Mouse (Mus musculus) kidney, postnatal 36 days (tissue): ENCODE measurements around the gene Btbd3.

Experiments
- DNase-seq, 2 experiments: peaks; one replicate each; pipeline ENCODE4 v3.0.0; 2021 to 2022; ENCODE audit warnings: mixed read lengths in 2 of 2

Btbd3 gene

GRCm38 (mm10) chr2:138256411-138256810 lies at the start of gene Btbd3:
TSS of gene Btbd3 (plus strand) at chr2:138256565.
- peak; percentile 96 for DNase-seq

GRCm38 (mm10) chr2:138215561-138215960 lies 40.8 kb upstream of the Btbd3 start:
- peak; percentile 75 to 84 for DNase-seq

- no peak for DNase-seq
These were observed 36.1 kb upstream of the Btbd3 start for GRCm38 (mm10) chr2:138220269-138220668.

- no peak for DNase-seq
These were observed 24.1 kb upstream of the Btbd3 start for GRCm38 (mm10) chr2:138232247-138232646.

- DNase-seq: no peak
These were observed 20.2 kb upstream of the Btbd3 start for GRCm38 (mm10) chr2:138236149-138236548.

- no peak for DNase-seq
These were observed 13.9 kb upstream of the Btbd3 start for GRCm38 (mm10) chr2:138242452-138242851.

- DNase-seq: peak; percentile 25 to 47
These were observed 10.6 kb upstream of the Btbd3 start for GRCm38 (mm10) chr2:138245631-138246289.

- no peak for DNase-seq
These were observed 8.4 kb upstream of the Btbd3 start for GRCm38 (mm10) chr2:138247986-138248385.

GRCm38 (mm10) chr2:138256851-138257471 lies 596 bp downstream of the Btbd3 start:
- peak; percentile 23 to 66 for DNase-seq

GRCm38 (mm10) chr2:138257692-138258315 lies 1.4 kb downstream of the Btbd3 start:
- DNase-seq: peak; percentile 65 to 75

- DNase-seq: no peak
These were observed 4.8 kb downstream of the Btbd3 start for GRCm38 (mm10) chr2:138261140-138261539.

GRCm38 (mm10) chr2:138262885-138263284 lies 6.5 kb downstream of the Btbd3 start:
- no peak for DNase-seq

- DNase-seq: peak; percentile 36 to 56
These were observed 9.1 kb downstream of the Btbd3 start for GRCm38 (mm10) chr2:138265356-138266005.

GRCm38 (mm10) chr2:138266679-138267078 lies 10.3 kb downstream of the Btbd3 start:
- no peak for DNase-seq

GRCm38 (mm10) chr2:138267852-138268513 lies 11.6 kb downstream of the Btbd3 start:
- DNase-seq: peak in 1 of 2 experiments; percentile 30

- DNase-seq: no peak
These were observed 13.0 kb downstream of the Btbd3 start for GRCm38 (mm10) chr2:138269330-138269729.

GRCm38 (mm10) chr2:138273404-138274073 lies 17.2 kb downstream of the Btbd3 start:
- no peak for DNase-seq

- DNase-seq: no peak
These were observed 17.7 kb downstream of the Btbd3 start for GRCm38 (mm10) chr2:138274086-138274485.

GRCm38 (mm10) chr2:138277842-138278691 lies 21.7 kb downstream of the Btbd3 start:
- peak; percentile 79 for DNase-seq

- no peak for DNase-seq
These were observed 22.7 kb downstream of the Btbd3 start for GRCm38 (mm10) chr2:138278853-138279640.
